Mouse (Mus musculus): Measurements from ENCODE around the gene Dgkq. TPM values are rescaled to one million over a fixed set of nuclear protein-coding genes. Genes with fewer than 3 reads are reported as not detected.

Gene Dgkq
- polyA plus RNA-seq, 1 experiment from 2014 or later = 11.0 TPM

GRCm38 (mm10) chr5:108651823-108652222 is 17.6 kb downstream of the Dgkq start:
- no peak overlapping the region for H3K4me3 ChIP-seq (ENCODE audit: low read length)
- no peak overlapping the region for H3K4me2 ChIP-seq (ENCODE audit: low read depth, low read length)
- H3K27ac ChIP-seq (ENCODE audit: low read length) = no peak overlapping the region
- peak; percentile 48 for ATAC-seq (ENCODE audit: low read depth)
- H3K27me3 ChIP-seq (ENCODE audit: control insufficient read depth, insufficient read depth, low read depth, low read length) = no peaks in the 10 kb centered on the region
- peaks cover 37% of the 10 kb centered on the region for H3K36me3 ChIP-seq (ENCODE audit: control insufficient read depth, insufficient read depth, low read length)
- H3K9me3 ChIP-seq (ENCODE audit: control insufficient read depth, low read length) = no peaks in the 10 kb centered on the region
- H3K9ac ChIP-seq (ENCODE audit: low read length) = no peak overlapping the region
- no peaks in the 10 kb centered on the region for H3K4me1 ChIP-seq (replicated peaks; ENCODE audit: control insufficient read depth, insufficient read depth, low read length)
- 47% methylated on average over 1 of the region's 1 CpGs for WGBS

GRCm38 (mm10) chr5:108651136-108651720 is 18.2 kb downstream of the Dgkq start:
- H3K36me3 ChIP-seq (ENCODE audit: control insufficient read depth, insufficient read depth, low read length) = peaks cover 35% of the 10 kb centered on the region
- H3K9me3 ChIP-seq (ENCODE audit: control insufficient read depth, low read length) = no peaks in the 10 kb centered on the region
- H3K4me1 ChIP-seq (replicated peaks; ENCODE audit: control insufficient read depth, insufficient read depth, low read length) = no peaks in the 10 kb centered on the region
- no peak overlapping the region for H3K27ac ChIP-seq (ENCODE audit: low read length)
- no peak overlapping the region for H3K9ac ChIP-seq (ENCODE audit: low read length)
- no peak for ATAC-seq (ENCODE audit: low read depth)
- H3K4me2 ChIP-seq (ENCODE audit: low read depth, low read length) = no peak overlapping the region
- 78% methylated on average over 5 of the region's 5 CpGs for WGBS
- no peak overlapping the region for H3K4me3 ChIP-seq (ENCODE audit: low read length)
- no peaks in the 10 kb centered on the region for H3K27me3 ChIP-seq (ENCODE audit: control insufficient read depth, insufficient read depth, low read depth, low read length)

GRCm38 (mm10) chr5:108650341-108650740 is 19.1 kb downstream of the Dgkq start:
- 84% methylated on average over 7 of the region's 7 CpGs for WGBS
- no peak for ATAC-seq (ENCODE audit: low read depth)
- Histone ChIP-seq H3K27me3 (ENCODE audit: control insufficient read depth, insufficient read depth, low read depth, low read length) (no peaks in the 10 kb centered on the region), H3K9me3 (ENCODE audit: control insufficient read depth, low read length) (no peaks in the 10 kb centered on the region), H3K4me2 (ENCODE audit: low read depth, low read length) (no peak overlapping the region), H3K36me3 (ENCODE audit: control insufficient read depth, insufficient read depth, low read length) (peaks cover 33% of the 10 kb centered on the region), H3K27ac (ENCODE audit: low read length) (no peak overlapping the region), H3K4me1 (replicated peaks; ENCODE audit: control insufficient read depth, insufficient read depth, low read length) (no peaks in the 10 kb centered on the region), H3K4me3 (ENCODE audit: low read length) (no peak overlapping the region), H3K9ac (ENCODE audit: low read length) (no peak overlapping the region)

GRCm38 (mm10) chr5:108648937-108649576 is 20.4 kb downstream of the Dgkq start:
- WGBS = 86% methylated on average over 11 of the region's 11 CpGs
- no peak for ATAC-seq (ENCODE audit: low read depth)
- H3K4me3 ChIP-seq (ENCODE audit: low read length) = no peak overlapping the region
- H3K9ac ChIP-seq (ENCODE audit: low read length) = no peak overlapping the region
- H3K27me3 ChIP-seq (ENCODE audit: control insufficient read depth, insufficient read depth, low read depth, low read length) = no peaks in the 10 kb centered on the region
- H3K4me1 ChIP-seq (replicated peaks; ENCODE audit: control insufficient read depth, insufficient read depth, low read length) = no peaks in the 10 kb centered on the region
- no peak overlapping the region for H3K27ac ChIP-seq (ENCODE audit: low read length)
- no peak overlapping the region for H3K4me2 ChIP-seq (ENCODE audit: low read depth, low read length)
- peaks cover 28% of the 10 kb centered on the region for H3K36me3 ChIP-seq (ENCODE audit: control insufficient read depth, insufficient read depth, low read length)
- no peaks in the 10 kb centered on the region for H3K9me3 ChIP-seq (ENCODE audit: control insufficient read depth, low read length)

- Histone ChIP-seq H3K27ac (ENCODE audit: low read length) (no peak overlapping the region), H3K36me3 (ENCODE audit: control insufficient read depth, insufficient read depth, low read length) (peaks cover 18% of the 10 kb centered on the region), H3K4me3 (ENCODE audit: low read length) (no peak overlapping the region), H3K9me3 (ENCODE audit: control insufficient read depth, low read length) (no peaks in the 10 kb centered on the region), H3K9ac (ENCODE audit: low read length) (no peak overlapping the region), H3K27me3 (ENCODE audit: control insufficient read depth, insufficient read depth, low read depth, low read length) (no peaks in the 10 kb centered on the region), H3K4me2 (ENCODE audit: low read depth, low read length) (no peak overlapping the region), H3K4me1 (replicated peaks; ENCODE audit: control insufficient read depth, insufficient read depth, low read length) (no peaks in the 10 kb centered on the region)
- ATAC-seq (ENCODE audit: low read depth) = no peak
- WGBS = 80% methylated on average over 2 of the region's 2 CpGs
These were observed 21.5 kb downstream of the Dgkq start for GRCm38 (mm10) chr5:108647820-108648465.

- ATAC-seq (ENCODE audit: low read depth) = no peak
- H3K27ac ChIP-seq (ENCODE audit: low read length) = no peak overlapping the region
- no peaks in the 10 kb centered on the region for H3K9me3 ChIP-seq (ENCODE audit: control insufficient read depth, low read length)
- 85% methylated on average over 2 of the region's 2 CpGs for WGBS
- H3K4me1 ChIP-seq (replicated peaks; ENCODE audit: control insufficient read depth, insufficient read depth, low read length) = no peaks in the 10 kb centered on the region
- H3K4me3 ChIP-seq (ENCODE audit: low read length) = no peak overlapping the region
- no peaks in the 10 kb centered on the region for H3K27me3 ChIP-seq (ENCODE audit: control insufficient read depth, insufficient read depth, low read depth, low read length)
- peaks cover 14% of the 10 kb centered on the region; the same call in 1 of the 2 replicates for H3K36me3 ChIP-seq (ENCODE audit: control insufficient read depth, insufficient read depth, low read length)
- no peak overlapping the region for H3K4me2 ChIP-seq (ENCODE audit: low read depth, low read length)
- H3K9ac ChIP-seq (ENCODE audit: low read length) = no peak overlapping the region
These were observed 22.2 kb downstream of the Dgkq start for GRCm38 (mm10) chr5:108647311-108647710.

- Histone ChIP-seq H3K4me3 (ENCODE audit: low read length) (no peak overlapping the region), H3K4me2 (ENCODE audit: low read depth, low read length) (no peak overlapping the region), H3K4me1 (replicated peaks; ENCODE audit: control insufficient read depth, insufficient read depth, low read length) (no peaks in the 10 kb centered on the region), H3K9me3 (ENCODE audit: control insufficient read depth, low read length) (no peaks in the 10 kb centered on the region), H3K27me3 (ENCODE audit: control insufficient read depth, insufficient read depth, low read depth, low read length) (no peaks in the 10 kb centered on the region), H3K36me3 (ENCODE audit: control insufficient read depth, insufficient read depth, low read length) (peaks cover 14% of the 10 kb centered on the region; the same call in 1 of the 2 replicates), H3K9ac (ENCODE audit: low read length) (no peak overlapping the region), H3K27ac (ENCODE audit: low read length) (no peak overlapping the region)
- no peak for ATAC-seq (ENCODE audit: low read depth)
- 73% methylated on average over 3 of the region's 3 CpGs for WGBS
These were observed 23.2 kb downstream of the Dgkq start for GRCm38 (mm10) chr5:108646343-108646660.

- Histone ChIP-seq H3K4me3 (ENCODE audit: low read length) (no peak overlapping the region), H3K27ac (ENCODE audit: low read length) (no peak overlapping the region), H3K27me3 (ENCODE audit: control insufficient read depth, insufficient read depth, low read depth, low read length) (no peaks in the 10 kb centered on the region), H3K9ac (ENCODE audit: low read length) (no peak overlapping the region), H3K9me3 (ENCODE audit: control insufficient read depth, low read length) (no peaks in the 10 kb centered on the region), H3K36me3 (ENCODE audit: control insufficient read depth, insufficient read depth, low read length) (peaks cover 14% of the 10 kb centered on the region; the same call in 1 of the 2 replicates), H3K4me1 (replicated peaks; ENCODE audit: control insufficient read depth, insufficient read depth, low read length) (no peaks in the 10 kb centered on the region), H3K4me2 (ENCODE audit: low read depth, low read length) (no peak overlapping the region)
- 78% methylated on average over 9 of the region's 9 CpGs for WGBS
- ATAC-seq (ENCODE audit: low read depth) = no peak
These were observed 23.7 kb downstream of the Dgkq start for GRCm38 (mm10) chr5:108645651-108646342.

- Histone ChIP-seq H3K36me3 (ENCODE audit: control insufficient read depth, insufficient read depth, low read length) (peaks cover 14% of the 10 kb centered on the region; the same call in 1 of the 2 replicates), H3K4me3 (ENCODE audit: low read length) (no peak overlapping the region), H3K9me3 (ENCODE audit: control insufficient read depth, low read length) (no peaks in the 10 kb centered on the region), H3K9ac (ENCODE audit: low read length) (no peak overlapping the region), H3K4me1 (replicated peaks; ENCODE audit: control insufficient read depth, insufficient read depth, low read length) (no peaks in the 10 kb centered on the region), H3K27ac (ENCODE audit: low read length) (no peak overlapping the region), H3K4me2 (ENCODE audit: low read depth, low read length) (no peak overlapping the region), H3K27me3 (ENCODE audit: control insufficient read depth, insufficient read depth, low read depth, low read length) (no peaks in the 10 kb centered on the region)
- ATAC-seq (ENCODE audit: low read depth) = no peak
- 61% methylated on average over 2 of the region's 2 CpGs for WGBS
These were observed 25.8 kb downstream of the Dgkq start for GRCm38 (mm10) chr5:108643674-108644073.
